Mouse (Mus musculus) MEL (cell line): ENCODE results near the gene Pnmal1. TPM values are rescaled to one million over a fixed set of nuclear protein-coding genes. Genes with fewer than 3 reads are reported as not detected.
A peak's percentile ranks its signal among the peaks of the same experiment; 100 is the strongest.

Source experiments
- DNase-seq: peaks from one replicate; pipeline ENCODE4 v3.0.0; 2011; ENCODE audit warnings: low read depth, low spot score
- H3K27ac ChIP-seq: 2 replicates; pipeline ENCODE4 v1.5.1; 2012; ENCODE audit warnings: low read depth, mild to moderate bottlenecking, control low read depth, low read length, moderate library complexity; ENCODE audit not compliant: control insufficient read depth
- H3K27me3 ChIP-seq, 2 experiments: fragments of 150-350 bp in 1 of 2; sonication (generic) in 1 of 2; 2 replicates each; pipeline ENCODE4 v1.6.1; 2012; ENCODE audit warnings: low read length in 2 of 2, mild to moderate bottlenecking in 2 of 2, improper control_type of control experiment in 1 of 2, moderate library complexity in 1 of 2; ENCODE audit not compliant: insufficient read depth in 2 of 2, control insufficient read depth in 1 of 2
- H3K36me3 ChIP-seq, 2 experiments: 2 replicates each; pipeline ENCODE4 v1.6.1; 2012 to 2014; ENCODE audit warnings: low read length in 2 of 2, improper control_type of control experiment in 1 of 2, inconsistent platforms in 1 of 2, mild to moderate bottlenecking in 1 of 2; ENCODE audit not compliant: insufficient read depth in 2 of 2, control insufficient read depth in 1 of 2
- H3K4me1 ChIP-seq, 2 experiments: fragments of 150-350 bp in 1 of 2; sonication (generic) in 1 of 2; 2 replicates each; pipeline ENCODE4 v1.6.1; 2012; ENCODE audit warnings: low read length in 2 of 2, improper control_type of control experiment in 1 of 2, mild to moderate bottlenecking in 1 of 2; ENCODE audit not compliant: insufficient read depth in 2 of 2, control insufficient read depth in 1 of 2
- H3K4me3 ChIP-seq, 2 experiments: fragments of 150-350 bp in 1 of 2; sonication (generic) in 1 of 2; 2 replicates each; pipeline ENCODE4 v1.5.1; 2012; ENCODE audit warnings: low read depth in 2 of 2, low read length in 2 of 2, mild to moderate bottlenecking in 2 of 2, moderate library complexity in 2 of 2, control low read depth in 1 of 2, improper control_type of control experiment in 1 of 2; ENCODE audit not compliant: control insufficient read depth in 1 of 2, insufficient read depth in 1 of 2
- H3K79me2 ChIP-seq: 2 replicates; pipeline ENCODE4 v1.6.1; 2012; ENCODE audit warnings: mild to moderate bottlenecking, low read length, moderate library complexity; ENCODE audit not compliant: control insufficient read depth, poor library complexity, insufficient read depth
- H3K9ac ChIP-seq: 2 replicates; pipeline ENCODE4 v1.6.1; 2012; ENCODE audit warnings: low read depth, mild to moderate bottlenecking, control low read depth, low read length, moderate library complexity; ENCODE audit not compliant: control insufficient read depth, poor library complexity, severe bottlenecking
- H3K9me3 ChIP-seq: fragments of 150-350 bp; sonication (generic); replicated peaks from 2 replicates; pipeline ENCODE4 v1.6.1; 2012; ENCODE audit warnings: mild to moderate bottlenecking, low read length, improper control_type of control experiment, moderate library complexity; ENCODE audit not compliant: insufficient read depth
- CHD2 ChIP-seq: IDR thresholded peaks from 2 replicates; pipeline ENCODE4 v1.6.1; 2011; ENCODE audit warnings: low read length, improper control_type of control experiment
- ELF1 ChIP-seq: IDR thresholded peaks from 2 replicates; pipeline ENCODE4 v1.6.1; 2014; ENCODE audit warnings: low read depth, mild to moderate bottlenecking, inconsistent platforms, low read length, improper control_type of control experiment, moderate library complexity
- EP300 ChIP-seq, 2 experiments: IDR thresholded peaks; 2 replicates each; pipeline ENCODE4 v1.6.1; 2011; ENCODE audit warnings: improper control_type of control experiment in 2 of 2, low read length in 2 of 2, low read depth in 1 of 2, mild to moderate bottlenecking in 1 of 2
- ETS1 ChIP-seq: IDR thresholded peaks from 2 replicates; pipeline ENCODE4 v1.6.1; 2012; ENCODE audit warnings: low read depth, mild to moderate bottlenecking, inconsistent platforms, low read length, improper control_type of control experiment, moderate library complexity
- GATA1 ChIP-seq: IDR thresholded peaks from 2 replicates; pipeline ENCODE4 v1.6.1; 2011; ENCODE audit warnings: low read depth, low read length, improper control_type of control experiment
- KAT2A ChIP-seq: conservative IDR thresholded peaks from 2 replicates; pipeline ENCODE4 v1.6.1; 2012; ENCODE audit warnings: low read depth, low read length, improper control_type of control experiment, inconsistent platforms
- MAFK ChIP-seq: IDR thresholded peaks from 2 replicates; pipeline ENCODE4 v1.6.1; 2011; ENCODE audit warnings: low read depth, mild to moderate bottlenecking, low read length, improper control_type of control experiment, borderline replicate concordance
- MAX ChIP-seq: IDR thresholded peaks from 2 replicates; pipeline ENCODE4 v1.6.1; 2011; ENCODE audit warnings: low read length, improper control_type of control experiment
- MYC ChIP-seq: IDR thresholded peaks from 2 replicates; pipeline ENCODE4 v1.6.1; 2011; ENCODE audit warnings: low read depth, mild to moderate bottlenecking, low read length, improper control_type of control experiment, moderate library complexity
- NELFE ChIP-seq: IDR thresholded peaks from 2 replicates; pipeline ENCODE4 v1.6.1; 2011; ENCODE audit warnings: low read depth, low read length, improper control_type of control experiment
- NRF1 ChIP-seq: IDR thresholded peaks from 2 replicates; pipeline ENCODE4 v1.6.1; 2014; ENCODE audit warnings: low read depth, mild to moderate bottlenecking, inconsistent platforms, low read length, improper control_type of control experiment, moderate library complexity; ENCODE audit not compliant: poor library complexity, insufficient read depth, severe bottlenecking
- POLR2A ChIP-seq, 2 experiments: IDR thresholded peaks; 2 replicates each; pipeline ENCODE4 v1.6.1; 2011 to 2012; ENCODE audit warnings: low read length in 2 of 2, mild to moderate bottlenecking in 2 of 2, control low read depth in 1 of 2, improper control_type of control experiment in 1 of 2, low read depth in 1 of 2, moderate library complexity in 1 of 2; ENCODE audit not compliant: control insufficient read depth in 1 of 2, insufficient read depth in 1 of 2, poor library complexity in 1 of 2
- POLR2AphosphoS5 ChIP-seq: IDR thresholded peaks from 2 replicates; pipeline ENCODE4 v1.6.1; 2012; ENCODE audit warnings: low read depth, borderline replicate concordance, mild to moderate bottlenecking, inconsistent platforms, low read length, moderate library complexity, mixed read lengths
- TAL1 ChIP-seq: IDR thresholded peaks from 2 replicates; pipeline ENCODE4 v1.6.1; 2012; ENCODE audit warnings: mild to moderate bottlenecking, inconsistent platforms, low read length, moderate library complexity, mixed read lengths
- TBP ChIP-seq: IDR thresholded peaks from 2 replicates; pipeline ENCODE4 v1.8.0; 2011; ENCODE audit warnings: low read depth, low read length, improper control_type of control experiment
- TCF12 ChIP-seq: IDR thresholded peaks from 2 replicates; pipeline ENCODE4 v1.6.1; 2014; ENCODE audit warnings: low read depth, mild to moderate bottlenecking, inconsistent platforms, low read length, improper control_type of control experiment, moderate library complexity
- USF1 ChIP-seq: IDR thresholded peaks from 2 replicates; pipeline ENCODE4 v1.6.1; 2014; ENCODE audit warnings: low read depth, mild to moderate bottlenecking, inconsistent platforms, low read length, improper control_type of control experiment, moderate library complexity
- ZC3H11A ChIP-seq: IDR thresholded peaks from 2 replicates; pipeline ENCODE4 v1.6.1; 2012; ENCODE audit warnings: low read depth, mild to moderate bottlenecking, inconsistent platforms, low read length, improper control_type of control experiment
- ZKSCAN1 ChIP-seq: IDR thresholded peaks from 2 replicates; pipeline ENCODE4 v1.6.1; 2012; ENCODE audit warnings: low read depth, mild to moderate bottlenecking, inconsistent platforms, low read length, improper control_type of control experiment, moderate library complexity
- ZNF384 ChIP-seq: IDR thresholded peaks from 2 replicates; pipeline ENCODE4 v1.6.1; 2012; ENCODE audit warnings: low read depth, mild to moderate bottlenecking, inconsistent platforms, low read length, improper control_type of control experiment
- polyA plus RNA-seq, 2 experiments: library from polyadenylated mRNA; stranded (reverse) in 1 of 2; unstranded in 1 of 2; fragments of >175 nt in 1 of 2; fragments of >200 nt in 1 of 2; gene quantifications; 2 replicates each; pipeline versions ENCODE4 v1.2.1 to v1.2.4; 2012; ENCODE audit warnings: low replicate concordance in 2 of 2, low read depth in 1 of 2; ENCODE audit not compliant: insufficient read length in 2 of 2, insufficient read depth in 1 of 2, missing spikeins in 1 of 2
- total RNA-seq: library from RNA; depleted of rRNA; stranded (reverse); fragments of 300-350 nt; gene quantifications from 2 replicates; pipeline ENCODE4 v1.2.3, GENCODE M21; 2012; rRNA removed

Pnmal1 gene
- total RNA-seq (0.19 and 0.23 TPM in 2 replicates), polyA plus RNA-seq (under 1 TPM in 1 of 2 experiments, not detected in 1; 0.53 TPM)

DNA sequence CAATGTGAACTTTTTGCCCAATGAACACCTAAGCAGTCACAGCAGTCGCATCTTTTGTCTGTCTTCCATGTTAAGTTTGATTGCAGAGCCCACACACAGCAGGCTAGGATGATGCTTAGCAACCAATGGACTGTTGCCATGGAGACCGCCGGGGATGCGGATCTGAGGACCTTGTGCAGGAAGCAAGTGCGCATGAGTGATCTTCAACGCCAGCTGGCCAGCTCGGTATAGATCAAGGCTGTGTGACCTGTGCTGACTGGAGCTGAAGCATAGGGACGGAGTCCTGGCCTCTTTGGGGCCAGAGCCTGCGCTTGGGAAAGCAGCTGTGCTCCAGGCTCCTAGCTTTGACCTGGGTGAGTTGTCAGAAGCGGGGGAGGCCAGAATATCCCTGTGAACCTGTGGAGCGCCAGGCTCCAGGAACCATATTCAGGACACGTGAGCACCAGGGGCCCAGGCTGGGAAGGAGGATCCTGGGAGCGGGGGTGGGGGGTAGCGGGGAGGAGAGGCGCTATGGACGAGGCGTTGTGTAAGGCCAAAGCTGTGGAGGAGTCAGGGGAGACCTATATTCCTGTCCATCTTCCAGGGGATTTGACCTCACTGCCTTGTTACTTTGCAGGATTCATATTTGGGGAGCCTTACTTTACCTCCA is at the start of gene Pnmal1:
Gene Pnmal1, plus strand, starts transcription at position 141 of the 649 bp plus-strand sequence.
- DNase-seq = no peak
- H3K9ac ChIP-seq = no peak within 1 kb of the TSS

DNA sequence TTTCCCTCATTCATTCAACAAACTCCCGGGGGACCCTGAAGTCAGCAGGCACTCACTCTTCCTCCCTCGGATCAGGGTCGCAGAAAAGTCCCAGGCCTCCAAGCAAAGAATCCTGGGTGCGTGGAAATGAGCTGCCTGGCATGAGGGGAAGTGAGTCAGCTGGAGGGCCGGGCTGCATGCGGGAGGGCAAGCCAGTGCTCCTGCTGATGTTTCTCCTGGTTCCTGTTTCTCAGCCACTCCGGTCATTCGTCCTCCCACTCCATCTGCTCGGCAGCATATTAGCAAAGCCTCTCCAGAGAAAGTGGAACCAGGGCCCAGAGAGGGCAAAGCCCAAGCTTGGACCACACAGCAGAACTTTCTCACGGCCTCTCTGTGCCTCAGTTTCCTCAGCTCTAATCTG is 49.6 kb upstream of the Pnmal1 start:
- Histone ChIP-seq H3K79me2 (peaks cover 27% of the 10 kb centered on the region), H3K4me1 (peaks cover 4 to 37% of the 10 kb centered on the region in 2 experiments), H3K36me3 (peaks cover 0 to 23% of the 10 kb centered on the region in 2 experiments), H3K9ac (peak overlapping the region; percentile 28), H3K9me3 (no peaks in the 10 kb centered on the region), H3K27ac (peak overlapping the region; percentile 40), H3K4me3 (no peak overlapping the region), H3K27me3 (no peaks in the 10 kb centered on the region)
- DNase-seq = peak; percentile 61
- no peak for TF ChIP-seq MAX

More for the DNA sequence above, at the start of gene Pnmal1:
- peaks cover 0 to 5% of the 10 kb centered on the region in 2 experiments; a peak in 2 of 4 replicates for H3K4me1 ChIP-seq
- TF ChIP-seq ZKSCAN1 (no peak), ZNF384 (no peak), TBP (no peak), ELF1 (no peak)
- H3K27me3 ChIP-seq = peaks cover 0 to 2% of the 10 kb centered on the region in 2 experiments; a peak in 3 of 4 replicates
- H3K27ac ChIP-seq = no peak within 1 kb of the TSS
- H3K4me3 ChIP-seq = no peak within 1 kb of the TSS
- H3K36me3 ChIP-seq = no peaks in the 10 kb centered on the region; a peak in 1 of 4 replicates
- no peaks in the 10 kb centered on the region for H3K9me3 ChIP-seq
- no peaks in the 10 kb centered on the region for H3K79me2 ChIP-seq

DNA sequence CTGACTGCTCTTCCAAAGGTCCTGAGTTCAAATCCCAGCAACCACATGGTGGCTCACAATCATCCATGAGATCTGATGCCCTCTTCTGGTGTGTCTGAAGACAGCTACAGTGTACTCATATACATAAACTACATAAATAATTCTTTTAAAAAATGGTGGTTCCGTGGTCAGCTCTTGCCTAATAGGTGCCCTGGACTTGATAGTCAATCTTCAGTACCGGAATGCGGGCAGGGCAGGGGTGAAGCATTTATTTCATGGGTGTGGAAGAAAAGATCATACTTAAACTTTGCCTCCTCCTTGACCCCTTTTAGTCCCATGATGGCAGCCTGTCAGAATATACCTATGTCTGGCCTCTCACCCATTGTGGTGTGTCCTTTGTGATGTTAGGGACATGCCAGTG is 47.6 kb upstream of the Pnmal1 start:
- Histone ChIP-seq H3K36me3 (peaks cover 0 to 20% of the 10 kb centered on the region in 2 experiments), H3K27me3 (no peaks in the 10 kb centered on the region), H3K9ac (no peak overlapping the region), H3K4me3 (no peak overlapping the region), H3K4me1 (peaks cover 2 to 27% of the 10 kb centered on the region in 2 experiments), H3K9me3 (no peaks in the 10 kb centered on the region), H3K79me2 (peaks cover 21% of the 10 kb centered on the region), H3K27ac (no peak overlapping the region)
- no peak for DNase-seq
- no peak for TF ChIP-seq NRF1
- no peak for TF ChIP-seq ZNF384
- TF ChIP-seq CHD2 = no peak
- TF ChIP-seq ZC3H11A = no peak
- no peak for TF ChIP-seq ETS1
- no peak for TF ChIP-seq TAL1
- TF ChIP-seq NELFE = no peak
- TF ChIP-seq TCF12 = no peak
- TF ChIP-seq USF1 = no peak
- TF ChIP-seq KAT2A = no peak
- TF ChIP-seq GATA1 = no peak
- TF ChIP-seq MAFK = no peak
- no peak for TF ChIP-seq POLR2AphosphoS5
- no peak for TF ChIP-seq EP300 (IDR thresholded peaks at IDR 0.05; ENCODE audit: low read depth in 1 of 2, low read length in 2 of 2)
- TF ChIP-seq MYC = no peak
- TF ChIP-seq ELF1 = no peak
- TF ChIP-seq POLR2A (IDR thresholded peaks at IDR 0.05; ENCODE audit: control insufficient read depth in 1 of 2, insufficient read depth in 1 of 2, low read depth in 1 of 2, low read length in 2 of 2, poor library complexity in 1 of 2) = no peak
- TF ChIP-seq, all 39 proteins: peak for 0
